Mouse (Mus musculus): Measurements from ENCODE around the gene Tekt1.

Tekt1 gene

GRCm38 (mm10) chr11:72342549-72343237 is 19.5 kb downstream of the Tekt1 start:
- peak; percentile 91 for DNase-seq (ENCODE audit: low read depth, low spot score)

GRCm38 (mm10) chr11:72339716-72340115 is 22.5 kb downstream of the Tekt1 start:
- no peak for DNase-seq (ENCODE audit: low read depth, low spot score)

GRCm38 (mm10) chr11:72338437-72338871 is 23.8 kb downstream of the Tekt1 start:
- DNase-seq (ENCODE audit: low read depth, low spot score): no peak

GRCm38 (mm10) chr11:72336726-72337125 is 25.5 kb downstream of the Tekt1 start:
- no peak for DNase-seq (ENCODE audit: low read depth, low spot score)

- no peak for DNase-seq (ENCODE audit: low read depth, low spot score)
These were observed 27.6 kb downstream of the Tekt1 start for GRCm38 (mm10) chr11:72334653-72335052.

- no peak for DNase-seq (ENCODE audit: low read depth, low spot score)
These were observed 29.1 kb downstream of the Tekt1 start for GRCm38 (mm10) chr11:72332951-72333667.

GRCm38 (mm10) chr11:72325701-72326100 is 36.5 kb downstream of the Tekt1 start:
- DNase-seq (ENCODE audit: low read depth, low spot score): peak; percentile 70

- peak; percentile 65 for DNase-seq (ENCODE audit: low read depth, low spot score)
These were observed 37.8 kb downstream of the Tekt1 start for GRCm38 (mm10) chr11:72324431-72324830.

GRCm38 (mm10) chr11:72318026-72318425 is 44.2 kb downstream of the Tekt1 start:
- DNase-seq (ENCODE audit: low read depth, low spot score): no peak

GRCm38 (mm10) chr11:72314151-72314895 is 47.9 kb downstream of the Tekt1 start, which contains the start of gene Fbxo39:
Gene Fbxo39, plus strand, starts transcription at chr11:72314444.
- DNase-seq (ENCODE audit: low read depth, low spot score): peak; percentile 57

- peak; percentile 71 for DNase-seq (ENCODE audit: low read depth, low spot score)
These were observed 50.8 kb downstream of the Tekt1 start for GRCm38 (mm10) chr11:72311355-72312001.

- DNase-seq (ENCODE audit: low read depth, low spot score): no peak
These were observed 51.8 kb downstream of the Tekt1 start for GRCm38 (mm10) chr11:72310491-72310890.

- DNase-seq (ENCODE audit: low read depth, low spot score): no peak
These were observed 53.3 kb downstream of the Tekt1 start for GRCm38 (mm10) chr11:72308982-72309381.

- no peak for DNase-seq (ENCODE audit: low read depth, low spot score)
These were observed 54.8 kb downstream of the Tekt1 start for GRCm38 (mm10) chr11:72307461-72307860.

- no peak for DNase-seq (ENCODE audit: low read depth, low spot score)
These were observed 60.0 kb downstream of the Tekt1 start for GRCm38 (mm10) chr11:72302230-72302629.

- DNase-seq (ENCODE audit: low read depth, low spot score): peak; percentile 63
These were observed 60.9 kb downstream of the Tekt1 start, which contains the start of gene Xaf1 for GRCm38 (mm10) chr11:72301334-72301733. Gene Xaf1, plus strand, starts transcription at chr11:72301629.
